Mouse (Mus musculus) limb, embryonic 10.5 days (tissue): ENCODE measurements around the gene Lat2. TPM values are rescaled to one million over a fixed set of nuclear protein-coding genes. Genes with fewer than 3 reads are reported as not detected.
A peak's percentile ranks its signal among the peaks of the same experiment; 100 is the strongest.
"Not testable (repeated sequence)": the region's sequence is repeated elsewhere in the genome, so short reads cannot be mapped to it uniquely, and the experiment has no call there.

Source experiments
- DNase-seq: peaks from one replicate; pipeline ENCODE4 v3.0.0-alpha.2; 2017; ENCODE audit warnings: low spot score
- H3K27ac ChIP-seq: fragments of 300-500 bp; sonication (generic); 2 replicates; pipeline ENCODE4 v1.5.1; 2016; ENCODE audit warnings: mild to moderate bottlenecking
- H3K27me3 ChIP-seq: fragments of 300-500 bp; sonication (generic); 2 replicates; pipeline ENCODE4 v1.6.1; 2016; ENCODE audit warnings: low read depth, mild to moderate bottlenecking; ENCODE audit not compliant: poor library complexity, severe bottlenecking
- H3K36me3 ChIP-seq: fragments of 300-500 bp; sonication (generic); 2 replicates; pipeline ENCODE4 v1.6.1; 2016; ENCODE audit warnings: mild to moderate bottlenecking, moderate library complexity
- H3K4me1 ChIP-seq: fragments of 300-500 bp; sonication (generic); 2 replicates; pipeline ENCODE4 v1.6.1; 2016
- H3K4me3 ChIP-seq: fragments of 300-500 bp; sonication (generic); 2 replicates; pipeline ENCODE4 v1.5.1; 2016; ENCODE audit warnings: mild to moderate bottlenecking, moderate library complexity
- H3K9me3 ChIP-seq: fragments of 300-500 bp; sonication (generic); replicated peaks from 2 replicates; pipeline ENCODE4 v1.6.1; 2016; ENCODE audit warnings: mild to moderate bottlenecking
- WGBS: fragments of 180-500 bp; shearing (Covaris S2); methylation state at CpG from one replicate; pipeline ENCODE4 v1.1.7; 2016; 5-methylcytosine and 5-hydroxymethylcytosine counted together
- polyA plus RNA-seq: library from polyadenylated mRNA; unstranded; fragments of >200 nt; fragmentation: Nextera tagmentation; extraction: Ambion mirVana; gene quantifications from 2 replicates; pipeline ENCODE4 v1.2.1, GENCODE M21; 2016

Gene Lat2
- 4.0 and 4.5 TPM in 2 replicates for polyA plus RNA-seq

DNA sequence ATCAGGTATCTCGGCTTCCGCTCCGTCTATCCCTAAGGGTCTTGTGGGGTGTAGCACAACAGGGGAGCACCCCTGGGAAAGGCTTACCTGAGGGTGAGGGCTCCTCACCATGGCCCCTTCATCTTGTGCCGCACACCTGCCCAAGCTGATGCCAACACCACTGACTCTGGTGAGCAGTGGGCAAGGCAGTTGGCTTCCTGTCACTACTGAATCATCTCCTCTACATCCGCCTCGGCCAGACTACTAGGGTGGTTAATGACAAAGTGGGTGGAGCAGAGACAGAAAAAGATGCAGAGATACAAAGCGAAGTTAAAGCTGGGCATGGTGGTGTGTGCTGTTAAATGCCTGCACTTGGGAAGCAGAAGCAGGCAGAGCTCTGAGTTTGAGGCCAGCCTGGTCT is at the start of gene Lat2:
Gene Lat2, minus strand, starts transcription at position 224 of the 400 bp plus-strand sequence.
- H3K27ac ChIP-seq = no peak within 1 kb of the TSS
- H3K36me3 ChIP-seq = peaks cover 57% of the 10 kb centered on the region
- DNase-seq = no peak

DNA sequence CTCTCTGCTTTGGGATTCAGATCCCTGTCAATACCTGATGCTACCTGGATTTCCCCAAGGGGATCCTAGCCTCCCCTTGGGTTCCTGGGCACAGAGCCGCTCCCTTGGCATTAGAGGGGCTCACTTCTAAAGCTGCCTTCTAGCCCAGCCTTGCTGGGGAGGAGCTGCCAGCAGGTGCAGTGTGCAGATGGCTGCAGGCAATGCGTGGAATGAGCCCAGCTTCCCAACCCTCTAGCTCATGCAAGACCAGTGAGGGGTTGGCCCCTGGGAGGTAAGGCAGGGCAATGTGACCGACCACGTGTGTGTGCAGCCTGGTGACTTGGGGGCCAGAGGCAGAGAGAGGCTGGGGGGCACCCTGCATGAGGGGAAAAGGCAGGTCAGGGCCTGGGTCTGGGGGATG is 41.9 kb upstream of the Lat2 start:
- 0 out of 2 replicates have a peak overlapping the region, but pooled peaks have one; percentile 20 for H3K27ac ChIP-seq

More for the DNA sequence above, at the start of gene Lat2:
- Histone ChIP-seq H3K4me3 (no peak within 1 kb of the TSS), H3K9me3 (no peaks in the 10 kb centered on the region), H3K27me3 (no peaks in the 10 kb centered on the region), H3K4me1 (peaks cover 11% of the 10 kb centered on the region; the same call in 1 of the 2 replicates)
- WGBS = 93% methylated on average over 7 of the region's 7 CpGs

GRCm38 (mm10) chr5:134652015-134652414 is 37.2 kb upstream of the Lat2 start:
- Histone ChIP-seq H3K27ac (no peak overlapping the region), H3K27me3 (no peaks in the 10 kb centered on the region), H3K9me3 (no peaks in the 10 kb centered on the region), H3K36me3 (peaks cover 5% of the 10 kb centered on the region; the same call in 1 of the 2 replicates), H3K4me3 (no peak overlapping the region), H3K4me1 (no peaks in the 10 kb centered on the region)
- DNase-seq = no peak
- 43% methylated on average over 7 of the region's 7 CpGs for WGBS

More for the DNA sequence above, 41.9 kb upstream of the Lat2 start:
- no peaks in the 10 kb centered on the region for H3K9me3 ChIP-seq
- peaks cover 38% of the 10 kb centered on the region for H3K36me3 ChIP-seq
- 67% methylated on average over 4 of the region's 4 CpGs for WGBS
- no peaks in the 10 kb centered on the region for H3K4me1 ChIP-seq
- no peaks in the 10 kb centered on the region for H3K27me3 ChIP-seq
- DNase-seq = no peak
- H3K4me3 ChIP-seq = no peak overlapping the region

- Histone ChIP-seq H3K27me3 (no peaks in the 10 kb centered on the region), H3K4me3 (no peak overlapping the region), H3K4me1 (no peaks in the 10 kb centered on the region), H3K9me3 (no peaks in the 10 kb centered on the region), H3K27ac (no peak overlapping the region), H3K36me3 (no peaks in the 10 kb centered on the region)
- DNase-seq = peak; percentile 41
- WGBS = 47% methylated on average over 4 of the region's 5 CpGs
These were observed 36.1 kb upstream of the Lat2 start for GRCm38 (mm10) chr5:134650926-134651325.

DNA sequence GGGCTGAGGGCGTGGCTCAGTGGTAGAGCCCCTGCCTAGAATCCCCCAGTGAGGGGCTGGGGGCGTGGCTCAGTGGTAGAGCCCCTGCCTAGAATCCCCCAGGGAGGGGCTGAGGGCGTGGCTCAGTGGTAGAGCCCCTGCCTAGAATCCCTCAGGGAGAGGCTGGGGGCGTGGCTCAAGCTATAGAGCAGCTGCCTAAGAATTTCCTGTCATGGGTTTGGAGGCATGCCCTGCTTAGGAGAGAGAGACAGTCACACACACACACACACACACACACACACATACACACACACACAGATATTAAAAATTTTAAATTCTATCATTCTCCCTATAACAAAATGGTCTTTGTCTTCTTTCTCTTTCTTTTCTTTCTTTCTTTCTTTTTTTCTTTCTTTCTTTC is 34.2 kb upstream of the Lat2 start:
- H3K36me3 ChIP-seq, H3K4me3 ChIP-seq, H3K27me3 ChIP-seq, DNase-seq, H3K27ac ChIP-seq, H3K4me1 ChIP-seq, H3K9me3 ChIP-seq: not testable (repeated sequence)
- WGBS = 72% methylated on average over 4 of the region's 4 CpGs

GRCm38 (mm10) chr5:134647394-134647793 is 32.6 kb upstream of the Lat2 start:
- Histone ChIP-seq H3K27ac (no peak overlapping the region), H3K4me1 (no peaks in the 10 kb centered on the region), H3K9me3 (no peaks in the 10 kb centered on the region), H3K27me3 (no peaks in the 10 kb centered on the region), H3K4me3 (no peak overlapping the region), H3K36me3 (no peaks in the 10 kb centered on the region)
- 80% methylated on average over 2 of the region's 2 CpGs for WGBS
- DNase-seq = no peak

DNA sequence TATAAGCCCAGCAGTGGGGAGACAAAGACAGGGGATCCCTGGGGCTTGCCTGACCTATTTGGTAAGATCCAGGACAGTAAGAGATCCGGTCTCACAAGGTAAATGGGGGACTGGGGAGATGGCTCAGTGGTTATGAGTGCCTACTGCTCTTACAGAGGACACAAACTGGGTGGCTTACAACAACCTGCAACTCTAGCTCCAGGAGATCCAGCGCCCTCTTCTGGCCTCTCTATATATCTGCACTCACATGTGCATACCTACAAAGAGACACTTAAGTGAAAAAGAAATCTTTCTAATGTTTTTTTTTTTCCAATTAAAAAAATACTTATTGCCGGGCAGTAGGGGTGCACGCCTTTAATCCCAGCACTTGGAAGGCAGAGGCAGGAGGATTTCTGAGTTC is 31.6 kb upstream of the Lat2 start:
- 70% methylated on average over 4 of the region's 4 CpGs for WGBS
- Histone ChIP-seq H3K9me3 (no peaks in the 10 kb centered on the region), H3K4me3 (no peak overlapping the region), H3K36me3 (no peaks in the 10 kb centered on the region), H3K4me1 (no peaks in the 10 kb centered on the region), H3K27ac (no peak overlapping the region), H3K27me3 (no peaks in the 10 kb centered on the region)
- DNase-seq = no peak

DNA sequence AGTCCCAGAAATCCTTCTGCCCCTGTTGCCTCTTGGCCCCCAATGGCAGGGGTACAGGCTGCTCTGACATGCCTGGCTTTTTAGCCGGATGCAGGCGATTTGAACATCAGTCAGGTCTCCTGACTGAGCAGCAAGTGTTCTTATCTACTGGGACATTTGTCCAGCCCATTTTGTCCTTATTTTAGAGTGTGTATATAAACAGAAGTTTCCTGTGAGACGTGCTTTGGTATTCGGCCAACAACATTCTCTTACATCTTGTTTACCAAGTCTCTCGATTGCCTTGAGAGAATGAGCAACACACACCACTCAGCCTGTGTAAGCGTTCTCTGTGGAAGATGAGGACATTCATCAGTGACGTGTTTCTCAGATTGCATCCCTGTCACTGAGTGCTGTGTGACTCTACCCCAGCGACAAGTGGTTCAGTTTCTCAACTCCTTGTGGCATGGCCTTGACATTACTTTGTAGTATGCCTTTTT is 29.9 kb upstream of the Lat2 start:
- Histone ChIP-seq H3K27ac (no peak overlapping the region), H3K9me3 (no peaks in the 10 kb centered on the region), H3K27me3 (no peaks in the 10 kb centered on the region), H3K4me1 (peaks cover 2% of the 10 kb centered on the region), H3K36me3 (no peaks in the 10 kb centered on the region), H3K4me3 (no peak overlapping the region)
- 71% methylated on average over 8 of the region's 8 CpGs for WGBS
- no peak for DNase-seq

DNA sequence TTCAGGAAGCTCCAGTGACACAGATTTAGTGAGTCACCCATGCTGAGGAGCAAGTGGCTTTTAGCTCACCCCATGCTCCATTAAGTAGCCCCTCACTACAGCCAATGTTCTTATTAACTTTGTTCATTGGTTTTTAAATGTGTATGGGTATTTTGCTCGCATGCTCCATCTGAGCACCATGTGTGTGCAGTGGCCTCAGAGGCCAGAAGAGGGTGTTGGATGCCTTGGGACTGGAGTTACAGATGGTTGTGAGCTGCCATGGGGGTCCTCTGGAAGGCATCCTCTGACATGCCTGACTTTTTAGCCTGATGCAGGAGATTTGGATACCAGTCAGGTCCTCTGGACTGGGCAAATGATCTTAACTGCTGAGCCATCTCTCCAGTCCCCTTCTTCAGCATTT is 29.3 kb upstream of the Lat2 start:
- no peak for DNase-seq
- peaks cover 7% of the 10 kb centered on the region for H3K4me1 ChIP-seq

DNA sequence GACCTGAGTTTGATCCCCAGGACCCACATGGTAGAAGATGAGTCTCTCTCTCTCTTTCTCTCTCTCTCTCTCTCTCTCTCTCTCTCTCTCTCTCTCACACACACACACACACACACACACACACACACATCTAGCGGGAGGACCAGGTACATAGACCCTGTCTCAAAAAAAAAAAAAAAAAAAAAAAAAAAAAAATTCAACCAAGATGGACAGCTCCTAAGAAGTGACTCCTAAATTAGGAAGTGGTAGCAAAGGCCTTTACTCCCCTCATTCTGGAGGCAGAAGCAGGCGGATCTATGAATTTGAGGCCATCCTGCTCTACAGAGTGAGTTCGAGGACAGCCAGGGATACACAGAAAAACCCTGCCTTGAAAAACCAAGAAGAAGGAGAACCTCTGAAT is 25.5 kb upstream of the Lat2 start:
- no peaks in the 10 kb centered on the region for H3K9me3 ChIP-seq
- no peak overlapping the region for H3K4me3 ChIP-seq
- no peak overlapping the region for H3K27ac ChIP-seq
- peaks cover 12% of the 10 kb centered on the region for H3K4me1 ChIP-seq
- H3K36me3 ChIP-seq = peaks cover 22% of the 10 kb centered on the region
- no peaks in the 10 kb centered on the region for H3K27me3 ChIP-seq
- 90% methylated on average over 3 of the region's 3 CpGs for whole genome bisulfite sequencing
- no peak for DNase-seq

More for the DNA sequence above, 29.3 kb upstream of the Lat2 start:
- Histone ChIP-seq H3K36me3 (no peaks in the 10 kb centered on the region), H3K27ac (no peak overlapping the region), H3K4me3 (no peak overlapping the region), H3K9me3 (no peaks in the 10 kb centered on the region), H3K27me3 (no peaks in the 10 kb centered on the region)
- WGBS = 73% methylated on average over 1 of the region's 1 CpGs

DNA sequence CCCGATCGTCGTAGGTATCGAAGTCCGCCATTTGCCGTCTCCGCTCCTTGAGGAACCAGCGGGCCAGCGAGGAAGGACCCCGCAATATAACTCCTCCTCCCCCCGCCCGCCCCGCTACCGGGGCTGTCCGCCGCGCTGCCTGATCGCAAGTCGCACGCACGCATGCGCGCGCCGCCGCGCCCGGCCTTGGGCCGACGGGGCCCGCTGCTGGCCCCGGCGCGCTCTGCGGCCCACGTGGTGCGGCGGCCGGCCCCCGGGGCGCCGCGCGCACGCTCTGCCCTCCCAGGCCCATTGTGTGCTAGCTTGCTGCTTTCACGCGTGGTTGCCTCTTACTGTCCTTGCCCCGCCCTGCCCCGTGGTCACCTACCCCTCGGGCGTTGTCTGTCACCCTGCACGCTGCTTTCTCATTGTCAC is 24.5 kb upstream of the Lat2 start, which contains the start of gene Eif4h:
Gene Eif4h, minus strand, starts transcription at position 222 of the 414 bp plus-strand sequence.
- H3K4me1 ChIP-seq = peaks cover 12% of the 10 kb centered on the region
- DNase-seq = peak; percentile 99
- no peaks in the 10 kb centered on the region for H3K9me3 ChIP-seq
- under 1% methylated on average over 52 of the region's 52 CpGs for WGBS
- H3K27me3 ChIP-seq = no peaks in the 10 kb centered on the region
- H3K4me3 ChIP-seq = peak within 1 kb of the TSS; percentile 100
- peak within 1 kb of the TSS; percentile 99 for H3K27ac ChIP-seq
- peaks cover 32% of the 10 kb centered on the region for H3K36me3 ChIP-seq

DNA sequence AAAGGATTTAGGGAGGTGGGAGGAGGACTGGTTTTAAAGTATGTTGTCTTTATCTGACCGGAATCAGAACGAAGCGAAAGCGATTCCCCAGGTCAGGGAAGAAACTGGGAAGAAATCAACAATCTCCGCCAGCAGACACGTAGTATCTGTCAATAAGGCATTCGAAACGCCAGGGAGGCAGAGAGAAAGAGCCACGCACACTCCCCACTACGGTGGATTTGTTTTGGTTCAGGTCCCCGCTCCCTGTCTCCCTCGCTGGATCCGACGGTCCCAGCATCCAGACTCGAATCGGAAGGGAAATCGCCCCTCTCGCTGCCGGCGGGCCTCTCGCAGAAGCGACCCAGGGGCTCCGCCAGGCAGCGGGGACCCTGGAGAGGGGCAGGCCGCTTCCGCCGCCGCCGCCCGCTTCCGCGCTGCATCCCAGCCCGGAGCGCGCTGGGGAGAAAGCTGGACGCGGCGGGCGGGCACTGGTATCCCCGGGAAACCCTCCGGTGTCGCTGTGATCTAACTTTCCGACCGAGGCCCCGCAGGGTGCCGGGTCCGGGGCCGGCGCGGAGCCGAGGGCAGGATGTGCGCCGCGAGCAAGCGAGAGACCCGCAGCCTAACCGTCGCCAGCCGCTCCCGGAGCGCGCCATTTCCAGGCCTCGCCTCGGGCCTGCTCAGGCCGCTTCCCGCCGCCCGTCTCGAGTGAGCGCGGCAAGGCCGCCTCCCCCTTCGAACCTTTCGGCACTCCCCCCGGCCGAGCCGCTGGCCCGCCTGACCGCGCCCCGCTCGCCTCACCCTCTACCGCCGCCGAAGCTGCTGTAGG is 23.8 kb upstream of the Lat2 start:
- no peaks in the 10 kb centered on the region for H3K27me3 ChIP-seq
- peak overlapping the region; percentile 100 for H3K4me3 ChIP-seq
- H3K27ac ChIP-seq = peak overlapping the region; percentile 99
- 1% methylated on average over 85 of the region's 85 CpGs for WGBS
- H3K4me1 ChIP-seq = peaks cover 12% of the 10 kb centered on the region
- H3K9me3 ChIP-seq = no peaks in the 10 kb centered on the region
- peaks cover 38% of the 10 kb centered on the region for H3K36me3 ChIP-seq
- DNase-seq = no peak

DNA sequence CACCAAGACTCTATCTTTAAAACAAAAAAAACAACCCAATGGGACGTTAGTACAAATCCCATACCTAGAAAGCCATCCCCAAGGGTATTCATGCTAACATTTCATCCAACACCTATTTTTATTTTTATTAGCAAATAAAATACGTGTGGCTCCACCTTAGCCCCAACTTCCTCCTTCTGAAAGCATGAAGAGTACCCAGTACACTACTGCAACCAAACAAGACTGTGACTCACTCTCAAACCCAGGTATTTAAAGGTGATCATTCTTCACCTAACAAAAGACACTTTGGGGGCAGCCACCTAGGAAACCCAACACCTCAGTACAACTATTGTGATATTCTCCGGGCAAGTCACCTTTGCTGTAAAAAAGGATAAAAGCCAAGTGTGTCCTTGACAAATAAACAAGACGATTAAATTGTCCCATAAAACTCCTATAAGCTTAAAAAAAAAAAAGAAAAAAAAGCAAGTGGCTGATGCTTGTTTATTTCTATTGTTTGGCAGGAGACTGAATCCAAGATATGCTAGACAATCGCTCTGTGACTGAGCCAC is 23.1 kb upstream of the Lat2 start:
- Histone ChIP-seq H3K36me3 (peaks cover 46% of the 10 kb centered on the region), H3K27me3 (no peaks in the 10 kb centered on the region), H3K9me3 (no peaks in the 10 kb centered on the region), H3K27ac (peak overlapping the region; percentile 99), H3K4me1 (peaks cover 12% of the 10 kb centered on the region), H3K4me3 (peak overlapping the region; percentile 100)
- 39% methylated on average over 5 of the region's 5 CpGs for WGBS
- DNase-seq = no peak
